Mouse (Mus musculus) CH12F3 (cell line): ENCODE measurements around the gene Ntsr1.

Source experiments
- in situ Hi-C: fragments of 300-500 bp; cut with MboI; formaldehyde crosslinking; loops from 2 replicates; pipeline ENCODE4 v1.14.3; 2020; ENCODE audit warnings: low sequenced_read_pairs

Gene Ntsr1

GRCm38 (mm10) chr2:180501217-180501967 lies 1.6 kb downstream of the Ntsr1 start:
- in situ Hi-C loops: loop anchor here (25.0 kb wide), 1 partner anchor 636 kb away; the partner anchor contains the start of gene Kcnq2

GRCm38 (mm10) chr2:180506281-180506680 lies 6.5 kb downstream of the Ntsr1 start:
- in situ Hi-C loops: loop anchor here (25.0 kb wide), 1 partner anchor 631 kb away; the partner anchor contains the start of gene Kcnq2

GRCm38 (mm10) chr2:180508455-180509115 lies 8.8 kb downstream of the Ntsr1 start:
- in situ Hi-C loops: loop anchor here (25.0 kb wide), 1 partner anchor 629 kb away; the partner anchor contains the start of gene Kcnq2

- in situ Hi-C loops: loop anchor here (25.0 kb wide), 1 partner anchor 626 kb away; the partner anchor contains the start of gene Kcnq2
Measured at GRCm38 (mm10) chr2:180510867-180511266, 11.1 kb downstream of the Ntsr1 start.

GRCm38 (mm10) chr2:180511875-180512661 lies 12.3 kb downstream of the Ntsr1 start:
- in situ Hi-C loops: loop anchor here (25.0 kb wide), 1 partner anchor 625 kb away; the partner anchor contains the start of gene Kcnq2

GRCm38 (mm10) chr2:180513019-180513418 lies 13.2 kb downstream of the Ntsr1 start:
- in situ Hi-C loops: loop anchor here (25.0 kb wide), 1 partner anchor 624 kb away; the partner anchor contains the start of gene Kcnq2

- in situ Hi-C loops: loop anchor here (25.0 kb wide), 1 partner anchor 623 kb away; the partner anchor contains the start of gene Kcnq2
Measured at GRCm38 (mm10) chr2:180513835-180514234, 14.1 kb downstream of the Ntsr1 start.

- in situ Hi-C loops: loop anchor here (25.0 kb wide), 1 partner anchor 616 kb away; the partner anchor contains the start of gene Kcnq2
Measured at GRCm38 (mm10) chr2:180521437-180522221, 21.9 kb downstream of the Ntsr1 start.

GRCm38 (mm10) chr2:180522825-180523224 lies 23.0 kb downstream of the Ntsr1 start:
- in situ Hi-C loops: loop anchor here (25.0 kb wide), 1 partner anchor 614 kb away; the partner anchor contains the start of gene Kcnq2

GRCm38 (mm10) chr2:180527447-180527846 lies 27.7 kb downstream of the Ntsr1 start:
- in situ Hi-C loops: no loop called here

- in situ Hi-C loops: no loop called here
Measured at GRCm38 (mm10) chr2:180527883-180528282, 28.1 kb downstream of the Ntsr1 start.

- in situ Hi-C loops: no loop called here
Measured at GRCm38 (mm10) chr2:180530130-180530529, 30.4 kb downstream of the Ntsr1 start.

- in situ Hi-C loops: no loop called here
Measured at GRCm38 (mm10) chr2:180530584-180530983, 30.8 kb downstream of the Ntsr1 start.

GRCm38 (mm10) chr2:180531671-180532385 lies 32.1 kb downstream of the Ntsr1 start:
- in situ Hi-C loops: no loop called here

- in situ Hi-C loops: no loop called here
Measured at GRCm38 (mm10) chr2:180532386-180532995, 32.7 kb downstream of the Ntsr1 start.

- in situ Hi-C loops: no loop called here
Measured at GRCm38 (mm10) chr2:180533237-180533636, 33.5 kb downstream of the Ntsr1 start.

- in situ Hi-C loops: no loop called here
Measured at GRCm38 (mm10) chr2:180543675-180544074, 43.9 kb downstream of the Ntsr1 start.

GRCm38 (mm10) chr2:180545046-180545445 lies 45.3 kb downstream of the Ntsr1 start:
- in situ Hi-C loops: no loop called here
